Mouse (Mus musculus): Measurements from ENCODE around the gene H2-D1.

DNA sequence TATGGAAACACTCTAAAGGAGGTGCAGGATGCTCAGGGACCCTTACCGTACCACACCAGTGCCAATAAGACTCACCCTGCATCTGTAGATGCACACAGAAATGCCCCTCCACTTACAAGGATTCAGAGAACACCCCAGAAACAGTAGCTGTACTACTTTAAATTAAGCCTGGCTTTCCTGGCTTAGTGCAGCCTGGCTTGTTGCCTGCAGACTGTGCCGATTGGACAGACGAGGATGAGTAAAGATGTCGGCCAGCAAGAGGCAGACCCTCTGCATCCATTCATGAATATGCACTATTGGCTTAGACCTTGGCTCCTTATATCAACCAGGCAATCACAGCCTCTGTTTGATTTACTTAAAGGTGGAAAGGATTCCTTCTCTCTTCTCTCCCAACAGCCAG is 2.9 kb upstream of the H2-D1 start:
- TF ChIP-seq ZC3H11A (IDR thresholded peaks at IDR 0.05; ENCODE audit: low read depth, low read length) (no peak), MXI1 (IDR thresholded peaks at IDR 0.05; ENCODE audit: low read depth, low read length) (no peak), POLR2AphosphoS2 (IDR thresholded peaks at IDR 0.05; ENCODE audit: low read length) (no peak), GABPA (IDR thresholded peaks at IDR 0.05; ENCODE audit: low read depth, low read length) (no peak), UBTF (IDR thresholded peaks at IDR 0.05; ENCODE audit: borderline replicate concordance, insufficient read depth, low read depth, low read length) (no peak), MAZ (IDR thresholded peaks at IDR 0.05; ENCODE audit: low read depth, low read length) (no peak)
